Mouse (Mus musculus) layer of hippocampus, postnatal 14 days (tissue): Measurements from ENCODE around the gene Tsfm. TPM values are rescaled to one million over a fixed set of nuclear protein-coding genes. Genes with fewer than 3 reads are reported as not detected.
"Not testable (repeated sequence)": the region's sequence is repeated elsewhere in the genome, so short reads cannot be mapped to it uniquely, and the experiment has no call there.

ENCODE experiments used
- DNase-seq, 2 experiments: peaks; one replicate each; pipeline ENCODE4 v3.0.0; 2021 to 2022; ENCODE audit warnings: low spot score in 2 of 2, mixed read lengths in 1 of 2
- total RNA-seq, 2 experiments: library from RNA; stranded (reverse); gene quantifications; 2 replicates each; pipeline ENCODE4 v1.2.3; 2021

The Tsfm gene
- total RNA-seq, 2 experiments from 2014 or later, result 27.4 to 31.9 TPM

GRCm38 (mm10) chr10:127063913-127064870 lies 33.6 kb upstream of the Tsfm start:
- no peak for DNase-seq

- DNase-seq, result peak; percentile 98 to 99
Measured at GRCm38 (mm10) chr10:127063239-127063872, 32.7 kb upstream of the Tsfm start, which contains the start of gene Cdk4. Gene Cdk4 (plus strand): TSS chr10:127063534.

GRCm38 (mm10) chr10:127062503-127062902 lies 31.9 kb upstream of the Tsfm start:
- no peak for DNase-seq

- DNase-seq, result not testable (repeated sequence)
Measured at GRCm38 (mm10) chr10:127062101-127062500, 31.5 kb upstream of the Tsfm start.

GRCm38 (mm10) chr10:127061513-127061912 lies 30.9 kb upstream of the Tsfm start:
- DNase-seq, result no peak

- DNase-seq, result no peak
Measured at GRCm38 (mm10) chr10:127061085-127061484, 30.4 kb upstream of the Tsfm start.

GRCm38 (mm10) chr10:127059968-127060916 lies 29.6 kb upstream of the Tsfm start, which contains the start of gene March9:
Gene March9 (minus strand): TSS chr10:127060184.
- peak; percentile 54 to 81 for DNase-seq

- no peak for DNase-seq
Measured at GRCm38 (mm10) chr10:127059174-127059967, 28.7 kb upstream of the Tsfm start.

- no peak for DNase-seq
Measured at GRCm38 (mm10) chr10:127058708-127059107, 28.1 kb upstream of the Tsfm start.

- DNase-seq, result peak; percentile 69 to 83
Measured at GRCm38 (mm10) chr10:127058161-127058560, 27.5 kb upstream of the Tsfm start.

- no peak for DNase-seq
Measured at GRCm38 (mm10) chr10:127056490-127056889, 25.9 kb upstream of the Tsfm start.

- DNase-seq, result no peak
Measured at GRCm38 (mm10) chr10:127055406-127055805, 24.8 kb upstream of the Tsfm start.

GRCm38 (mm10) chr10:127054646-127055045 lies 24.0 kb upstream of the Tsfm start:
- DNase-seq, result no peak

- DNase-seq, result no peak
Measured at GRCm38 (mm10) chr10:127050119-127050474, 19.5 kb upstream of the Tsfm start.

GRCm38 (mm10) chr10:127049395-127050118 lies 18.9 kb upstream of the Tsfm start:
- DNase-seq, result no peak

GRCm38 (mm10) chr10:127048608-127049394 lies 18.2 kb upstream of the Tsfm start:
- DNase-seq, result no peak

- no peak for DNase-seq
Measured at GRCm38 (mm10) chr10:127047954-127048353, 17.3 kb upstream of the Tsfm start, which contains the start of gene Cyp27b1. Gene Cyp27b1 (plus strand): TSS chr10:127048250.

GRCm38 (mm10) chr10:127043187-127043586 lies 12.5 kb upstream of the Tsfm start:
- DNase-seq, result no peak
